Mouse (Mus musculus): ENCODE data around the gene Hbb-bs.
A peak's percentile ranks its signal among the peaks of the same experiment; 100 is the strongest.

DNA sequence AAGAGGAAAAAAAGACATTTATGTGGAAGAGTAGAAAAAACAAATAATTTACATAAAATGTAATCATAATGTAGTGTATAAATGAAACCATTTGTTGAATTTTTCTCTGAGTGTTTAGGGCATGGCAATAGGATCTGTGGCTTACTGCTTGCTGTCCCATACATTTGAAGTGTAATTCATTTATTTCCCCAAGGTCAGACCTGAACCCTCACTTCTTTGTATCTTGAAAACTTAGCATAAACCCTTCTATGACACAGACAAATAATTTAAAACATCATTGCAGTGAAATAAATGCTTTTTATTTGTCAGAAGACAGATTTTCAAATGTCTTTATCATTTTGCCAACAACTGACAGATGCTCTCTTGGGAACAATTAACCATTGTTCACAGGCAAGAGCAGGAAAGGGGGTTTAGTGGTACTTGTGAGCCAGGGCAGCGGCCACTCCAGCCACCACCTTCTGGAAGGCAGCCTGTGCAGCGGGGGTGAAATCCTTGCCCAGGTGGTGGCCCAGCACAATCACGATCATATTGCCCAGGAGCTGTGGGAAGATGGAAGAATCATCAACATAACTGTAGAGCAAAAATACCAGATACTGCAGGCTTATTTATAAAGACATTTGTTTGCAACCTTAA lies 1.5 kb downstream of the Hbb-bs start:
- TF ChIP-seq CTCF (IDR thresholded peaks at IDR 0.05; ENCODE audit: control insufficient read depth, insufficient read depth, low read length): no peak
- TF ChIP-seq POLR2A (IDR thresholded peaks at IDR 0.05; ENCODE audit: borderline replicate concordance, control insufficient read depth, low read depth, low read length): 0 out of 2 replicates have a peak, but pooled peaks have one; percentile 43
